Mouse (Mus musculus): ENCODE results near the gene Man1a2.

DNA sequence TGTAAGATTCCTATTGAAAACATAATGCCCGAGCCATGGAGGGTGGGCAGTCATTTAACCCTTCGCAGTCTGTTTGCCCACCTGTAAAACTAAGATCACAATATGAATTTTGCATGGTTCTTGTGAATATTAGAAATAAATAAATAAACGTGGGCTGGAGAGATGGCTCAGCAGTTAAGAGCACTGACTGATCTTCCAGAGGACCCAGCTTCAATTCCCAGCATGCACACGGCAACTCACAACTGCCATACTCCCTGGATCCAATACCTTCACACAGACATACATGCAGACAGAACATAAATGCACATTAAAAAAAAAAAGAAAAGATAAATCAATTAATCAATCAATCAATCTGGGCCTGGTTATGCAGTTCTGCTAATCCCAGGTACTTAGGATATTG, 30.1 kb upstream of the Man1a2 start:
- no peak for TF ChIP-seq TAL1 (IDR thresholded peaks at IDR 0.05; ENCODE audit: low read length)
- TF ChIP-seq GATA1 (IDR thresholded peaks at IDR 0.05; ENCODE audit: low read length), result no peak
